Mouse (Mus musculus): ENCODE measurements at regions not wholly inside any gene's neighbourhood (a gene's known extent, or its start where the extent isn't known, plus 50 kb on each side); places are given as distances from the start of the nearest gene placed in this dataset.
"Not testable (repeated sequence)": the region's sequence is repeated elsewhere in the genome, so short reads cannot be mapped to it uniquely, and the experiment has no call there.

DNA sequence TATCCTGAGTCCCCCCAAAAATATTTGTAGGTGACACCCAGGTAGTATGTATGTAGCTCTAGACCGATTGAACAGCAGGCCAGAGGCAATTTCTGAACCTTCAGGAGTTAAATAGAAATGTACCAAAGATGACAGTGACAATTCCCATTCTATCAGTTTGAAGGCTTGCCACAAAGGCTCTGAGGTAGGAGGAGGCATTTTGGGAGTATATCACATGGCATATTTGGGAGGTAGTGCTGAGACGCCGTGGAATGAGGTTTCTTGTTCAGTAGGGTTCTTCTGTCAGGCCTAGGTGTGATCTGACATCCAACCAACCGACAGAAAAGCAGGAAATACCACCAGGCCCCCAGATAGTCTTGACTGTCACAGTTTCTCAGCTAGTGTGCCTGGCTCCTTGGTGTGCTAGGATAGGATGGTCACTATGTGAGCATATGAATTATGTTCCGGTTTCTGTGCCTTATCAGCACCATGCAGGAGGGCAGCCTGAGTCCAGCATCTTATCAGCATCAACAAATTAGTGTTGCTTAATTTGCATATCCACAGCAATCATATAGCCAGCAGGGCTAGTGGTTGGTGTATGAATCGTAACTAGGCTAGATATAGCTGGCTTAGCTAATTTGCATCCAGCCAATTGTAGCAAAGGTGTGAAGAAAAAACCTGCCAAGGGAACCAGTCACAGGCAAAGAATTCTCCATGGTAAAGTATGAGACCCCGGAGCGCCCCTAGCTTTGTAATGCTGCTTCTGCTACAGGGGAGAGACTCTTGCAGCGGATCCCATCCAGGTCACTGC is 136.3 kb upstream of the Bcor start:
- DNase-seq = no peak

DNA sequence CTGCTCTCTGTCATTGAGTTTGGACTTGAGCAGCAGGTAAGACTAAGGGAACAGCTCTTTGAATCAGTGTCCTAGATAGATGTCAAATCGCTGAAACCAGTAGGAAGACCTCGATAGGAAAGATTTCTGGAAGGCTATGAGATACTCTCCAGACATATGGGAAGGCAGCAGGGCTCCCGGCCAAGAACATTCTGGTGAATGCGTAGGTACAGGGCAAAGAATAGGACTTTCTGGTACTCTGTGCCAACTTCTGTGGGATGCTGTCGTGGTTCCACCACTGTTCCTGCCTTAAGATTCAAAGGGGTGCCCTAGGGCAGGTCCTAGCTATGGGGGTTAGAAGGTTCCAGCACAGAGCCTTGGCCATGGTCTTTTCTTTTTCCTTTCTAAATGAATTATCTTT is 138.5 kb upstream of the Bcor start:
- no peak for DNase-seq

DNA sequence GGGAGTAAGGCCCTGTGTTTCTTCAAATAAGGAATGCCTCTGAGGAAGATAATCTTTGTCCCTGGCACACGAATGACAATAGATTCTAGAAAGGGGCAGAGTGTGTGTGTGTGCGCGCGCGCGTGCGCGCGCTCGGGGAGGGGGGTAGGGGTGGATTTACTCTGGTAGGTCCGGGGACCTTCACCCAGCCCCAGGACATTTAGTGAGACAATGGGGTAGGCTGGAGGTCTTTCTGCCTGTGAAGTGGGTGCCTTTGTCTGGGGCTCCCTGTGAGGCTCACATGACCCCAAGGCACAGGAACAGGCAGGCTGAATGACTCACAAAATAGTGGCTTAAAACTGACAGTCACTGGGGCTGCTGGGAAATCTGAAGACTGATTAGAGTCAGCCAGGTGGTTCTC is 139.1 kb upstream of the Bcor start:
- DNase-seq = no peak

DNA sequence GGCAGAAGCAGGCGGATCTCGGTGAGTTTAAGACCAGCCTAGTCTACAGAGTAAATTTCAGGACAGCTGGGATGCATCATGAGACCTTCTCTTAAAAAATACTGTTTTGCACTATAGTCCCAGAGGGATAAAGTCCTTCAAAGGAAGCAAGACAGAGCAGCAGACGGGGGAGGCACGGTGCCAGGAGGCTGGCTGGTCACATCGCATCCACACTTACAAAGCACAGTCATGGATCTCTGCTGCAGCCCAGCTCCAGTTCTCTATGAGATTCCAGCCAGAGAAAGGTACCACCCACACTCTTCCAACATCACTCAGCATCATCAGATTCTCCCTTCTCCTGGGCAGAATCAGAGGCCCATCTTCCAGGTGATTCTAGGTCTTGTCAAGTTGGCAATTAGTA is 144.5 kb upstream of the Bcor start:
- peak; percentile 38 for DNase-seq

DNA sequence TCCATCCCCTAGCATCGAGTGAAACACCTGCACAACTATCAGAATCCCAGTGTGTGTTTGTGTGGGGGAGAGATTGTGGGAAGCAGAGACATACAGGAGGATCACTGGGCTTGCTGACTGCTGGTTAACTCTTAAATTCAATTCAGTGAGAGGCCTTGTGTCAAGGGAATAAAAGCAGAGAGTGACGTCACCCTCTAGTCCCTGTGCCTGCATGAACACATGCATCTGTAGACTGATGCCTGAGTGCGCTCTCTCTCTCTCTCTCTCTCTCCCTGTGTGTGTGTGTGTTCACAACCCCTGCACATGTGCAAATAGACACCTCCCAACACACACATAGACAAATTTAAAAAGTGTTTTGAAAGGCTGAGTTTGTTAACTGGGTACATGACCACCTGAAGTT is 146.8 kb upstream of the Bcor start:
- no peak for DNase-seq

DNA sequence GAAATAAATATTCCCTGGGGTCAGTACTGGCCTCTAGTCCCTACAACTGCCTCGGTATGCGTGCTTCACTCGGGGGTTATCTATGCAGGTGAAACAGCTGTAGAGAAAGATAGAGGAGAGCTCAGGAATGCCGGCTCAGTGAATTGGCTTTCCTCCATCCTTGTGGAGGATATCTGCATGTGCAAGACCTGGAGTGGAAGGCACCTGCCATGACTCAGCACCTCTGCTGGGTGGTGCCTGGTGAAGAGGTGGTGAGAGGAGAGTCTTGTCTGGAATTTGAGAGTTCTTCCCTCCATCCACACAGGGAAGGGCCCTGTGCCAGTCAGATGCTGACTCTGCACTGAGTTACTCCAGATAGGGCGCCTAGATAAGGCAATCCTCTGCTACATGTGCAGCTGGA is 152.4 kb upstream of the Bcor start:
- DNase-seq = peak; percentile 10

DNA sequence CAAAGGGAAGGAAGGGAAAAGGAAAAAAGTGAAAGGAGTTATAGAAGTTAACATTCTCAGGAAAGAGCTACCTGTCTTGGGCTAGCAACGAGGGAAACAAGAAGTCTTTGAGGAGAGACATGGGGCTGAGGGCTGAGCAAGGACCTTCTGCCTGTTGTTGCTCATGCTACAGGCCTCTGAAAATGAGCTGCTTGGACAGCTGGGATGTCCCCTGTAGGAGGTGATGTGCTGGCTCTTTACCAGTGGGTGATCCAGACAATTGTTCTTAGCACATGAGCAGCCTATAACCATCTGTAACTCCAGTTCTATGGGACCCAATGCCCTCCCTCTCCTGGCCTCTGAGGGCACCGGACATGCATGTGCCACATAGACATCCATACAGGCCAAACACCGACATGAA is 155.5 kb upstream of the Bcor start:
- no peak for DNase-seq

DNA sequence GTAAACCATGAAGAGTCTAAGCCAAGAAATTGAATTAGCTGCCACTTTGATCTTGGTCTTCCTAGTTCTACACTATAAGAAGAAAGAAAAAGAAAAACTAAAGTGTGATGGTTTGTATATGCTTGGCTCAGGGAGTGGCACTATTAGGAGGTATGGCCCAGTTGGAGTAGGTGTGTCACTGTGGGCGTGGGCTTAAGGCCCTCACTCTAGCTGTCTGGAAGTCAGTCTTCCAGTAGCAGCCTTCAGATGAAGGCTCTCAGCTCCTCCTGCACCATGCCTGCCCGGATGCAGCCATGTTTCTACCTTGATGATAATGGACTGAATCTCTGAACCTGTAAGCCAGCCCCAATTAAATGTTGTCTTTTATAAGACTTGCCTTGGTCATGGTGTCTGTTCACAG is 157.3 kb upstream of the Bcor start:
- not testable (repeated sequence) for DNase-seq

DNA sequence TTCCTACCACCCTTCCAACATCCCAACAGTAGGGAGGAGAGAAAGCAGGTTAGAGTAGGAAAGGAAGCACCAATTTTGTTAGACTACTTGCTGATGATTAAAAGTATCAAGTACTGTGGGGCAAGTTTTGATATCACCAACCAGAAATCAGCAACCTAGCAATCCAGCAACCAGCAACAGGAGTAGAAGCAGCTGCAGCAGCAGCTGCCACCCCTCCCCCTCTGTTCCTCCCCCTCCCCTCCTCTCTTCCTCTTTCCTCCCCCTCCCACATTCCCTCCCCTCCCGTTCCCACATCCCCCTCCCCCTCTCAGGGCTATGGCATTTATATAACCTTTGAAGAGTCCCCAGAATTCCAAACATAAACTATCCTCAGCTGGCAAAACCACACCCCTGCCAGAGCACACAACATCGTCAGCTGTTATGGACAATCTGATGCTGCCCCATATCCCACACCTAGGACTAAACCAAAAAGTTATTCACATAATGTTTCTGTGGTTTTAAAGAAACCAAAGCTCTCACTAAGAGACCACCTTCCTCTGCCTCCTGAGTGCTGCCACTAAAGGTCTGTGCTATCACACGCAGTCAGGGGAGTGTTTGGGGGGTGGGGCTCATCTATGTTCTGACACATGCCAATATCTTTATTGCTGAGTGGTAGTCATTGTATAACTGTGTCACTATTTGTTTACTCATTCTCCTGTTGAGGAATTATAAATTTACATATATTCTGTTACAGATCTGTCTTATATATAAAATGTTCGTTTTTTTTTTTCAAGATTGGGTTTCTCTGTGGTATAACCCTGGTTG is 158.9 kb upstream of the Bcor start:
- no peak for DNase-seq

DNA sequence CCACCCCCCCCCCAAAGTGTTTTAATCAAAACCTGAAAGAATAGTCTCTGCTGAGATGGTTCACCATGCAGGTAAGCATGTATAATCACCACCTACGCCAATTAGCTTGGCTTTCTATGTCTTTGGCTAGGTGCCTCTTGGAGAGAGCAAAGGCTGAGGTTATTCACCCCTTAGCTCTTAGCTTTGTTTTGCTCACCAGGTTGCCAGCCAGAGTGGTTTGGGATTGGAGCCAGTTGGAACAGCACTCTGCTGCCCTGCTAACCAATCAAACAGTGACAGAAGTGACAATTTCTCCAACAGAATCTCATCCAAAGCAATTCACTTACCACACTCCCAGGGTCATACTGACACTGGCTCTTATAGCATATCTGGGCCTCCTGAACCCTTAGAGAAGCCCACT is 162.3 kb upstream of the Bcor start:
- DNase-seq = peak; percentile 42

DNA sequence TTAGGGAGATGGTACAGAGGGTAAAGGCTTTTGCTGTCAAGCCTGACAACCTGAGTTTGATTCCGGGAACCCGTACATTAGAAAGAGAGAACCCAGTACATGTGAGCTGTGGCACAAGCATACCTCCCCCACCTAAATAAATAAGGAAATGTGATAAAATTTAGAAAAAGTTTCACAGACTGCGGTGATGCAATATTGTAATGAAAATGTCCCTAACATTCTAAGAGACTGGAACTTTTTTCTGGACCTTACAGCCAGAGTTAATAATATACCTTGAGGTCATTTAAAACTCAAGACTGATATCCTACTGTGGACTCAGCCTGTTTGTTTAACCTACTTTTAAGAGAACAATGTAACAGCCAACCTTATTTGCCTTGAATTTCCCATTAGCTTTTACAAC is 163.1 kb upstream of the Bcor start:
- no peak for DNase-seq

DNA sequence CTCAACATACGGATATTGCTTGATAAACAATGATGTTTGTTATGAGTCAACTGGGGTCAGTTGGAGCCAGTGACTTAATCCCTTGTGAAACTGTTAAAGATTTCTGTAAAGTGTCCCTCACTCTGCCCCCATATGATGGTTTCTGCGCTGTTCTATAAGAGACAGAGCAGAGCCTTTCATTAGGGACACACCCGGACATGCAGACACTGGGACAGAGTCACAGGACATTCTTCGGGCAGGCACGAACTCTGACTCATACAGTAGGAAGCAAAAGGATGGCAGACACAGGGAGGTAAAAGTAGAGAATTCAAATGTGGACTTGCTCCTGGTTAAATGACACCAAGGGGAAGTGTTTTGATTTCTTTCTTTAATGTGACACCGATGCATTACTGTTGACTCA is 163.7 kb upstream of the Bcor start:
- no peak for DNase-seq

DNA sequence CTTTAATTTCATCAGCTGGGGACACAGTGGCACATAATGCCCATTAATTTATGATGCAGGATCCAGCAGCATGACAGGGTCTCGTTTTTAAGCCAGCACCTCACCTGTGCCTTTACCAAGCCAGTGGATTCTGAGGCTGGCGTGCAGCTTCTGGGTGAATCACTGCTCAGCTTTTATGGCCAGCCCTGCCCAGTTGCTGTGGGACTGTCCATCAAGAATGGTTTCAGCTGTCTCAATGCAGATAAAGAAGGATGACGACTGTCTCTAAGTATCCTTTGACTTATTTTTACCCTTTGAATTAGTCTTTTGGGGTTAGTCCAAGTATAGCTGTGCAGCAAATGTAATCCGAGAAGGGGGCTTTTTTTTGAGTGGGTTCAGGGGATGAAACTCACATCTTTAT is 167.3 kb upstream of the Bcor start:
- DNase-seq = no peak

DNA sequence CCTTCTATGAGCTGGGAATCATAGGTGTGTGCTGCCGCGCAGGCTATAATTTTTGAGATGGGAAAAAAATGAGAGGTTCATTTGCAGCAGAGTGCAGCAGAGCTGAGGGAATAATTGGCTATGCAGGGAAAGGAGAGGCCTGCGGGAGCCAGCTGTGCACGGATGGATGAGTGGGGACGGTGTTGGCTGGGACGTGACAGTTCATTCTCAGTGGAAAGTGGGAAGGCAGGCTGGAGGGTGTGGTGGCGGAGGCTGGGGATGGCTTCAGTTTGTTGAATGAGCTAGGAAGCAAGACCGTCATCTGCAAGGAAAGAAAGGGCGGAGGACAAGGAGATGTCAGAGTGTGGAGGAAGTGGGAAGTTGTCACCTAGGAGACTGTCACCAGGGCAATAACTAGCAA is 180.4 kb upstream of the Bcor start:
- no peak for DNase-seq

DNA sequence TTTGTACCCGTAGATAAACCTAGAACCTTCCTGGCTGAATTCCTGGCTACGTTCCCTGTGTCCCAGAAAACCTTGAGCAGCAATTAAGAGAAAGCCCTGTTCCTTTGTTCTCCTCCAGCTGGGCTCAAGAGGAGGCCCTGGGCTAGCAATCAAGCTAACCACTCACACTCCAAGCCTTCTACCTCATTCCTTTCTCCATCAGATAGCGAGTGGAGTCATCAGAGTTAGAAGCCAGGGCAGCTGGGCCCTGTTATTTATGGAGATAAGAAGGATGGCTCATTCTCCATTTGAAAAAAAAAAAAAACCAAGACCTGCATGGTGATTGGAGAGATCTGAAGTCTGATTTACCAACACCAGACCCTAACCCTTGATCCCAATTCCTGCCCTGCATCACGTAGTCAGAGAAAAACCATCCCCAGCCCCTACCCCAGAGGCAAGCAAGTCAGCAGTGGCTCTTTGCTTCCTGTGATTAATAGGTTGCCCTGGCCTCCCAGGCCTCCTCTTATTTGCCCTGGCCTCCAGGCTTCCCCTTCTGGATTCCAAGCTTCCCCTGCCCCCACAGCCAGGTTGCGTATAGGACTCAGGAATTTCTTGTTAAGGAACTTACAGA is 181.3 kb upstream of the Bcor start:
- no peak for DNase-seq

DNA sequence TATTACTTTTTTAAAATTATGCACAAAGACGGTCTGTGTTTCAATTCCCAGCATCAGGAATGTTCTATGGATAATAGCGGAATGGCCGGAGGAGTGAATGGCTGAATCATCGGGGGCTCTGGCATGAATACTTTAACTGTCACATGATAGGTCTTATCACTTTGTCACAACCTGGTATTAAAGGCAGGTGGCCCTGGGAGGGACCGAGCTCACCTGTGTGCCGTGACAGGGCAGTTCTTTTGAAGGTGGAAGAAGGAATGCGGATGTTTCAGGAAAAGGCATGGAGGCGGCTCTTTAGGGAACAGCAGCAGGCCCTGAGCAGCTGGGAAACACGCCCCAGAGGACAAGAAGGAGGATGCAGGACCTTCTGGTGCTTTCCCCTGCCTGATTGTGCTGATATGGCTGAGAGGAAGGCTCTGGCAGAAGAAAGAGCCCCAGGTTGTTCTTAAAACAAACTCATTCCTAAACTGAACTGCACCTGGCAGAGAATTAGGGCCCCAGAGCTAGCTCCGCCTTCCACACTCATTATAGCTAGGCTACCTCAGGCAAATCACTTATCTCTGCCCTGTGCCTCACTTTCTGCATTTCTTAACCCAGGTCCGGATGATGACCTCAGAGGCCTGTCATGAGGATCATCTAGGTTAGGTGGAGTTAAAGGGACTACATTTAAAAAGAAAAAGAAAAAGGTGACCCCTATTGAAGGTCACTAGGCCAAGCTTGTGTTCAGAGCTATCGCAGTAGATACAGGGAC is 184.8 kb upstream of the Bcor start:
- no peak for DNase-seq

DNA sequence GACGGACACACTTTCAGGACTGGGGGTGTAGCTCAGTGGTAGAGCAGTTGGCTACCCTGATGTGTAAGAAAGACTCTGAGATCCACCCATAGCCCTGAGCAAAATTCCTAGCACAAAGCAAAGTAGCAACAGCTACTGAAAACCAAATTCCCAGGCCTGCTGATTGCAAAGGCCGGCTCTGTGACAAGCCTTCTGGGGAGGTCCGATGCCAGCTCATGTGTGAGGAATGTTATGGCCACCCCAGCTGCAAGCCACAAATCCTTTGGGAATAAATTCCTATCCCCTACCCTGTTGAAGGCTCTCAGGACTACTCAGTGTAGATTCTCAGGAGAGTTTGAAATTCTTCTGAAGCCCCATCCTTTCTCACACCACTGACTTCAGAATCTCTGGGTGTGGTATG is 186.7 kb upstream of the Bcor start:
- DNase-seq = no peak

DNA sequence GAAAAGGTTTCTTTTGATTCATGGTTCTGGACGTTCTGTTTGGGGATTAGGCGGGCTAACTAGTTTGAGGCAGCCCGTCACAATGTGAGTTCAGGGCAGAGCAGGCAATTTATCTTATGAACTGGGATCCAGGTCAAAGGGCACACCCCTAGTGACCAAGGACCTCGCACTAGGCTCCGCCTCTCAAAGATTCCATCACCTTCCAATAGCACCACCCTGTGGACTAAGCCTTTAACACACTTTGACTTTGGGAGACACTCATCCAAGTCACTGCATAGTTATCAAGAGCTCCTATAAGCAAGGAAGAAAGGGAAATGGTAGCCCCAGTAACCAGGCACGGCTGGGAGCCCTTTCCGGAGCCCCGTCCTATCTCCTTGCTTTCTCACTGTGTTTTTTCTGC is 188.0 kb upstream of the Bcor start:
- DNase-seq = peak; percentile 39

DNA sequence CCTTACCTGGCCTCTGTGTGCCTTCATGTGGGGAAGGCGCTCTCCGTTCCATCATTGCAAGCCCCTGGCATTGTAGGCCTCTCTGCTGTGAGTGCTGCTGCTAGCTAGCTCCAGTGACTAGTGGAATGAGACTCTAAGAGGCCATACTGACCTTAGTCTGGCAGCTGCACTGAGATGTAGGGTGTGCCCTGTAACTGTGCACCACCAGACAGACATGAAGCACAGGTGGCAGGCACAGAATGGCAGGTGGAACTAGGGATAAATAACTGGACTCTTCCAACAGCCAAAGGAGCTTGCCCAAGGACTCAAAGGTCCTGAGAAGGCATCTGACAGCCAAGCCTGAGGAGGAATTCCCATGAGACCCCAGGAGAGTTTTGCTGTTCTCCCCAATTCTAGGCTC is 194.7 kb upstream of the Bcor start:
- DNase-seq = no peak

DNA sequence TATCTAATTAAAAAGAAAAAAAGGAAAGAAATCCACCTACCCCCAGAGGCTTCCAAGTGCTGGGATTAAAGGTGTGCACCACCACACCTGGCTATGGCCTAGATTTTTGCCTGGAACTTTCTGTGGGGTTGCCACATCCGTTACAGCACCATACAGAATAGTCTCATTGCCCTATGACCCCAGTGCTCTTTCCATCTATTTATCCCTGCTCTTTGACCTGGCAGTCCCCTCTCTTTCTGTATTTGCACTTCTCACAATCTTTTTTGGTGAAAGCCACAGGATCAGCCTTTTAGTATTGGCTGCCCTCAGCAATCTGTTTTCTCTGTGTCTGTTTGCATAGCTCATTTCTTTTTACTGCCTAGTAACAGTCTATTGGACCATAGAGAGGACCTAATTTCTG is 197.9 kb upstream of the Bcor start:
- DNase-seq = no peak

DNA sequence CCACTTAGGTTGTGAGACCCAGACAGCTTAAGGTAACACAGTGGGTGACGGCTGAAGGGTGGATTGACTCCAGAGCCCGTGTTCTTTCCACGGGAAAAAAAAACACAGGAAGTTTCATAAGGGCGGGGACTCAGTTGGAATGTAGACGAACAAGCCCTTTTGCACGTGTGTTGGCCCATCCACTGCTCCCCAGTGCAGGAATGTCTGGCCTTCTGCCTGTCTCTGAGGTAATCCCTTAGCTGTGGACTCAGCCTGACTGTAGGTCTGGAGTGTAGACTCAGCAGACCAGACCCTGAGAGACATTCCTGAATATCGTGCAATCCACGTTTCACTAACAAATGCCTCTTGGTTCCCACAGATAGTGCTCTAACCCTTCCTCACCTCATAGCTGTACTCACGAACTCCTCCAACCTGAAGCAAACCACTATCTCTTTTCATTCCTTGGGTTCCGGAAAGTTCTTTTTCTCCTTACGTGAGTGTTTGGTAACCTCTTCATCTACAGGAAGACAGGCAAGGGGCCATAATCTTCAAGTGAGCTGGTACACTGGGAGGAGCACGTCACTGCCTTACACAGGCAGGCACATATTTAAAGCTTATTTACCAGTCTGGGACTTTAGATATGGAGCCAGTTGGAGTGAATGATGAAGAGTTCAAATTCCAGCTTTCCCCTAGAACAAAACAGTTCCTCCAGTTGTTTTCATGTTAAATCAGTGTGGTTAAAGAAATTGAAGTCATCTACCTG is 205.6 kb upstream of the Bcor start:
- DNase-seq = peak; percentile 68

DNA sequence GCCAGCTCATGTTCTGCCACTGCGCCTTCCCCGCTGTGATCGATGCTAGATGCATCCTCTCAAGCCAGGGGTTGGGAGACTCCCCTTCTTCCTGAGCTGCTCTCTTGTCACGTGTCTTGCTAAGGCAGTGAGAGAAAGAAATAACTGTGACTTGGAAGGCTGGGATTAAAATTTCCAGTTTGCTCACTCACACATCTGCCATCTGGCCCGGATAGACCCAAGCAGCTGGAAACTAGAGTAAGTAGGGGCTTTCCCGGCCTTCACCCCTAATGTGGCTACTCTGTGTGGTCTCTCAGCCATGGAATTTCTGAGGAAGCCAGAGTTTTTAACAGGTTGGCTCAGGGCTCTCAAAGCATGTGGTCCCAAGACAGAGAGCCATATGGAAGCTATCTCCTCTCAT is 206.6 kb upstream of the Bcor start:
- DNase-seq = no peak

DNA sequence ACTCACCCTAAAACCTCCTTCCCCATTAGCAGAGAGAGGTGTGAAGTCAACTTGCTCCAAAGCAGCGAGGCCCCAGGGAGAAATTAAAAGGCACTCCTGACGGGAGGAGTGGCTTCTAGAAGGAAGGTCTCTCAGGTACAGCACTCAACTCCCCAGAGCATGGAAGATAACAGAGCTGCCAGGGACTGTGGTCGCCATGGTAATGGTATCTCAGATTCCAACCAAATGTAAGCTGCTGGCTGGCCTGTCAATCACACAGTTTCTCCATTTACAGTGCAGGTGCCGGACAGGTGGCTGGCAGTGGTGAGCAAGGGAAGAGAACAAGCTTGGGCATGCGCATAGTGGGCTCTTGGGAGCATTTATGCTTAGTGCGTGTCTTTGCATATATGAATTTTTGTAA is 213.5 kb upstream of the Bcor start:
- no peak for DNase-seq
